Mouse (Mus musculus): ENCODE results near the gene Hist1h2be. TPM values are rescaled to one million over a fixed set of nuclear protein-coding genes. Genes with fewer than 3 reads are reported as not detected.
A peak's percentile ranks its signal among the peaks of the same experiment; 100 is the strongest.
"Not testable (repeated sequence)": the region's sequence is repeated elsewhere in the genome, so short reads cannot be mapped to it uniquely, and the experiment has no call there.

Gene Hist1h2be
- polyA plus RNA-seq, 1 experiment, result 4.2 TPM

DNA sequence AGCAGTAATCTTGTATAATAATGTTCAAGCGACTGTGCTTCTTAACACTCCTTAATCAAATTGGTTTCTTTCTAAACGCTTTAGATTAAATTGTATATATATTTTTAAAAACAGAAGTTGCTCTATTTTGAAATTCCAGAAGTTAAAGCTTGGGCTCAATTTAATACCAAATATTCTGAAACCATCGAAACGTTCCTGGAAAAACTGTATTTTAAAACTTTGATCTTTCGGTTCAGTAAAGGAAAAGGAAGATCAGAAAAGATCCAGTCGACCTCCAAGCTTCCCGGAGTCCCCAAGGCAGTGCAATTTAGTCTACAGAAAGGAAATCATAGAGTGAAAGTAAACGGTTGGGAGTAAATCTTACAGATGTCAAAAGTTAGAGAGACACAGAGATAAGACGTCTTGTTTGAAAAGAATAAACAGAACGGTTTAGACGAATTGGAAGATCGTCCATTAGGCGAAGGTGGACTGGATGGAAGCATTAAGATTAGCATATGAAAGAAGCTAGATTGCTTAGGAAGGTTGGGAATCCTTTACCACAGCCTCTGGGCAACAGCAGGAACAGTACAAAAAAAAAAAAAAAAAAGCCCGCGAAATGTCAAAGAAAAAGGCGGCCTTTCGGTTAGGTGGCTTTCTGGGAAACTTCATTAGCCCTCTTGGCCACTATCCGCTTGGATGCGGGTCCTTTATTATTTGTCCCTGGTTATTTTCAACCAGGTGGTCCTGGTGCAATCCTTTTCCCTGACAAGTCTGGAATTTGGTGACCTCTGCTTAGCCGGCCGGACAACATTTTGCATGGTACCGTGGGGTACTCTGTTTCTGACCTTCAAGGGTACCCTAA lies 34.6 kb downstream of the Hist1h2be start:
- no peak overlapping the region for H3K27ac ChIP-seq (ENCODE audit: insufficient read depth, low read length)

DNA sequence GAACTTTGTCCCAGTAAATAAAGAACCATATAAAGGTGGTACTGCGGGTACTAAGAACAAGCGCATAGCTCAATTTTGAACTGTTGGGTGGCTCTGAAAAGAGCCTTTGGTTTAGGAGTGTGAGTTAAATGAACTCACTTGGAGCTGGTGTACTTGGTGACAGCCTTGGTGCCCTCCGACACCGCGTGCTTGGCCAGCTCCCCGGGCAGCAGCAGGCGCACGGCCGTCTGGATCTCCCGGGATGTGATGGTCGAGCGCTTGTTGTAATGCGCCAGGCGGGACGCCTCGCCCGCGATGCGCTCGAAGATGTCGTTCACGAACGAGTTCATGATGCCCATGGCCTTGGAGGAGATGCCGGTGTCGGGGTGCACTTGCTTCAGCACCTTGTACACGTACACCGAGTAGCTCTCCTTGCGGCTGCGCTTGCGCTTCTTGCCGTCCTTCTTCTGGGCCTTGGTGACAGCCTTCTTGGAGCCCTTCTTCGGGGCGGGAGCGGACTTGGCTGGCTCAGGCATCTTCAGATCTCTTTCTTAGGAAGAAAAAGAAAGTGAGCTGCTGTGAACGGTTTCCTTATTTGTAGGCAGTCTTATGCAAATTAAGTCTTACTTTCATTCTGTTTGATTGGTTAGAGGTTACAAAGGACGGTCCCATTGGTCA lies 35.4 kb downstream of the Hist1h2be start:
- H3K27me3 ChIP-seq (ENCODE audit: control insufficient read depth, insufficient read depth, low read length); H3K4me1 ChIP-seq (ENCODE audit: control insufficient read depth, insufficient read depth, low read length): not testable (repeated sequence)
- peak; percentile 47; the same call in 1 of the 2 replicates for TF ChIP-seq POLR2A (IDR thresholded peaks at IDR 0.05; ENCODE audit: borderline replicate concordance, insufficient read depth, low read length)
- peak overlapping the region; percentile 91 for H3K4me3 ChIP-seq (replicated peaks; ENCODE audit: insufficient read depth, low read depth, low read length)
- DNase-seq, result peak; percentile 76 to 81
- peak overlapping the region; percentile 76; the same call in 1 of the 2 replicates for H3K27ac ChIP-seq (ENCODE audit: insufficient read depth, low read length)
- under 1% methylated on average over 34 of the region's 36 CpGs for WGBS

More for the DNA sequence above, 34.6 kb downstream of the Hist1h2be start:
- H3K27me3 ChIP-seq (ENCODE audit: control insufficient read depth, insufficient read depth, low read length), result no peaks in the 10 kb centered on the region
- TF ChIP-seq POLR2A (IDR thresholded peaks at IDR 0.05; ENCODE audit: borderline replicate concordance, insufficient read depth, low read length), result no peak
- no peak for TF ChIP-seq CTCF (IDR thresholded peaks at IDR 0.05; ENCODE audit: borderline replicate concordance, insufficient read depth, low read depth, low read length)
- no peak for DNase-seq
- WGBS, result 2% methylated on average over 22 of the region's 22 CpGs
- no peaks in the 10 kb centered on the region for H3K4me1 ChIP-seq (ENCODE audit: control insufficient read depth, insufficient read depth, low read length)
- H3K4me3 ChIP-seq (replicated peaks; ENCODE audit: insufficient read depth, low read depth, low read length), result peak overlapping the region; percentile 60

GRCm38 (mm10) chr13:23585029-23585441 lies 35.9 kb downstream of the Hist1h2be start:
- Histone ChIP-seq H3K4me3 (replicated peaks; ENCODE audit: insufficient read depth, low read depth, low read length) (peak overlapping the region; percentile 91), H3K27me3 (ENCODE audit: control insufficient read depth, insufficient read depth, low read length) (no peaks in the 10 kb centered on the region), H3K27ac (ENCODE audit: insufficient read depth, low read length) (no peak overlapping the region), H3K4me1 (ENCODE audit: control insufficient read depth, insufficient read depth, low read length) (no peaks in the 10 kb centered on the region)
- WGBS, result under 1% methylated on average over 21 of the region's 21 CpGs
- TF ChIP-seq CTCF (IDR thresholded peaks at IDR 0.05; ENCODE audit: borderline replicate concordance, insufficient read depth, low read depth, low read length) (no peak), POLR2A (IDR thresholded peaks at IDR 0.05; ENCODE audit: borderline replicate concordance, insufficient read depth, low read length) (no peak)
- peak; percentile 54 to 63 for DNase-seq

DNA sequence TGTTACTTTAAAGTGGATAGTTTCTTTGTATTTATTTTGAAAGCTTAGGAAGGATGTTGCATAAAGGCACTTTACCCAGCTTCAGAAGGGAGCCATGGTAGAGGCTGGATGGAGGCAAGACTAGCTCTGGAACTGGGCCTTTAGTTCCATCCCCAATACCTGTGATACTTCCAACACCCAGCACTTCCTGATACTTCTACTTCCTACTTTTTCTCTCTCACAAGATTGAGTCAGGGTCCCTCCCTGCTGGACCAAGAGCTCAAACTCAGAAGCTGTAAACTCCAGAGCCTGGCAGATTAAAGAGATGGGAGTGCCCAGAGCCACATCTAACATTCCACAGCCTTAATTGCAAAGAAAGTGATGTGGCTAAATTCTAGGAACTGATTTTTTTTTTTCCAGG lies 36.6 kb downstream of the Hist1h2be start:
- no peaks in the 10 kb centered on the region for H3K27me3 ChIP-seq (ENCODE audit: control insufficient read depth, insufficient read depth, low read length)
- no peak overlapping the region for H3K4me3 ChIP-seq (replicated peaks; ENCODE audit: insufficient read depth, low read depth, low read length)
- no peak overlapping the region for H3K27ac ChIP-seq (ENCODE audit: insufficient read depth, low read length)
- no peak for TF ChIP-seq POLR2A (IDR thresholded peaks at IDR 0.05; ENCODE audit: borderline replicate concordance, insufficient read depth, low read length)
- TF ChIP-seq CTCF (IDR thresholded peaks at IDR 0.05; ENCODE audit: borderline replicate concordance, insufficient read depth, low read depth, low read length), result no peak
- H3K4me1 ChIP-seq (ENCODE audit: control insufficient read depth, insufficient read depth, low read length), result no peaks in the 10 kb centered on the region
- no peak for DNase-seq

GRCm38 (mm10) chr13:23583387-23584068 lies 37.4 kb downstream of the Hist1h2be start:
- no peak for DNase-seq
- TF ChIP-seq POLR2A (IDR thresholded peaks at IDR 0.05; ENCODE audit: borderline replicate concordance, insufficient read depth, low read length) (no peak), CTCF (IDR thresholded peaks at IDR 0.05; ENCODE audit: borderline replicate concordance, insufficient read depth, low read depth, low read length) (no peak)
- no peaks in the 10 kb centered on the region for H3K4me1 ChIP-seq (ENCODE audit: control insufficient read depth, insufficient read depth, low read length)
- H3K27me3 ChIP-seq (ENCODE audit: control insufficient read depth, insufficient read depth, low read length), result no peaks in the 10 kb centered on the region
- no peak overlapping the region for H3K27ac ChIP-seq (ENCODE audit: insufficient read depth, low read length)
- H3K4me3 ChIP-seq (replicated peaks; ENCODE audit: insufficient read depth, low read depth, low read length), result no peak overlapping the region

GRCm38 (mm10) chr13:23582219-23583056 lies 38.5 kb downstream of the Hist1h2be start:
- 25% methylated on average over 6 of the region's 6 CpGs for WGBS
- Histone ChIP-seq H3K4me3 (replicated peaks; ENCODE audit: insufficient read depth, low read depth, low read length) (no peak overlapping the region), H3K27me3 (ENCODE audit: control insufficient read depth, insufficient read depth, low read length) (no peaks in the 10 kb centered on the region), H3K4me1 (ENCODE audit: control insufficient read depth, insufficient read depth, low read length) (no peaks in the 10 kb centered on the region), H3K27ac (ENCODE audit: insufficient read depth, low read length) (no peak overlapping the region)
- DNase-seq, result no peak
- TF ChIP-seq CTCF (IDR thresholded peaks at IDR 0.05; ENCODE audit: borderline replicate concordance, insufficient read depth, low read depth, low read length) (no peak), POLR2A (IDR thresholded peaks at IDR 0.05; ENCODE audit: borderline replicate concordance, insufficient read depth, low read length) (no peak)

Data from cerebellum, adult 2 months (tissue).